Mouse (Mus musculus) olfactory bulb, adult 2 months (tissue): ENCODE data around the gene Mettl21e.

Source experiments
- CTCF ChIP-seq: fragments of 200-500 bp; IDR thresholded peaks from 2 replicates; pipeline ENCODE4 v1.5.1; 2012; ENCODE audit warnings: low read depth, mild to moderate bottlenecking, low read length, moderate library complexity; ENCODE audit not compliant: insufficient read depth
- POLR2A ChIP-seq: fragments of 200-500 bp; IDR thresholded peaks from 2 replicates; pipeline ENCODE4 v1.6.1; 2012; ENCODE audit warnings: mild to moderate bottlenecking, low read depth, low read length, moderate library complexity; ENCODE audit not compliant: insufficient read depth

DNA sequence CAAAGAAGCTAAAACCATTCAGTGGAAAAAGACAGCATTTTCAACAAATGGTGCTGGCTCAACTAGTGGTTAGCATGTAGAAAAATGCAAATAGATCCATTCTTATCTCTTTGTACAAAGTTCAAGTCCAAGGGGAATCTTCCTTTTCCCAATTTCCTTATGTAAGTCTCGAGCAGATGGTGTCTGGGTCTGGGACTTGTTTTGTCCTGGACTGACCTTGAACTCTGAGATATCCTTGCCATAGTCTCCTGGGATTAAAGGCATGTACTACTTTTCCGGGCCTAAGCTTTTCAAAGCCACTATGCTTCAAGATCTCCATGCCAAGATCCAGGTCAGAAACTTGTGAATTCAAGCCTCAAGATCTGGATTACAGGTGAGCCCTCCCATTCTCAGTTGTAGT, 16.6 kb upstream of the Mettl21e start:
- no peak for TF ChIP-seq CTCF
- no peak for TF ChIP-seq POLR2A
